Mouse (Mus musculus) Patski (cell line): ENCODE data around the gene Tchp. TPM values are rescaled to one million over a fixed set of nuclear protein-coding genes. Genes with fewer than 3 reads are reported as not detected.

Experiments used
- ATAC-seq: fragments of 100-300 bp; one replicate; pipeline ENCODE4 v1.8.0; 2021
- CTCF ChIA-PET: fragments of 350-600 bp; sonication (Branson Sonifier 250); formaldehyde crosslinking; loops from one replicate; lab custom pipeline; 2022; ENCODE audit warnings: inconsistent platforms; lab: Charles Lee
- POLR2A ChIA-PET: fragments of 350-600 bp; sonication (Branson Sonifier 250); formaldehyde crosslinking; loops from one replicate; lab custom pipeline; 2022; ENCODE audit warnings: antibody characterized with exemption, inconsistent platforms; lab: Charles Lee
- DNase-seq: peaks from one replicate; pipeline ENCODE4 v3.0.0-alpha.2; 2011; ENCODE audit warnings: low read depth, low spot score
- H3K27me3 ChIP-seq: fragments of 371-371 bp; one replicate; pipeline ENCODE4 v1.5.1; 2021
- CTCF ChIP-seq: fragments of 100-300 bp; IDR thresholded peaks from one replicate; pipeline ENCODE4 v1.5.1; 2021
- in situ Hi-C: fragments of 300-500 bp; cut with MboI; formaldehyde crosslinking; loops from 3 replicates; pipeline ENCODE4 v1.11.1; 2018; ENCODE audit warnings: low pct_unique_long_range_greater_than_20kb, mixed read lengths
- polyA plus RNA-seq: library from polyadenylated mRNA; unstranded; gene quantifications from one replicate; pipeline ENCODE4 v1.2.3, GENCODE M21; 2021

Tchp gene
- polyA plus RNA-seq, 1 experiment from 2014 or later = 24.5 TPM

DNA sequence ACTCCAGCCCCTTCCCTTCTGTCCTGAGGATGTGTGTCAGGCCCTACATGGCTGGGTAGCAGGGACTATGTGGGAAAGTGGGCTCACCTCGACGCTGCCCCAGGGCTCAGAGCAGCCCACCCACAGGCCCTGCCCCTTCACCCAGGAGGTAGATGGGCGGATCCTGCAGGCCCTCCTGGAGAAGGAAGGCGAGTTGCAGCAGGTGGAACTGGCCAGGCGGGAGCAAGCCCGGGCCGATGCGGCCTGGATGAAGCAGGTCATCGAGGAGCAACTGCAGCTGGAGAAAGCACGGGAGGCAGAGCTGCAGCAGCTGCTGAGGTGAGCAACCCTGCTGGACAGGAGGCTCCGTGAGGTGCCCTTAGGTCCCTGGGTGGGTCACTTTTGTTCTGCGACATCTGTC is 9.7 kb downstream of the Tchp start:
- H3K27me3 ChIP-seq = no peaks in the 10 kb centered on the region
- no peak for TF ChIP-seq CTCF
- ChIA-PET CTCF (no interaction called here), POLR2A (interaction anchor here (0.8 to 1.1 kb wide), 2 partner anchors 13 to 58 kb away, joined by 3 to 5 read pairs; partner anchors contain the start of gene Git2)
- in situ Hi-C loops = no loop called here
- DNase-seq (no peak), ATAC-seq (no peak)

- in situ Hi-C loops = no loop called here
- no peak for TF ChIP-seq CTCF
- ChIA-PET POLR2A (interaction anchor here (0.8 to 1.1 kb wide), 2 partner anchors 12 to 57 kb away, joined by 3 to 5 read pairs; partner anchors contain the start of gene Git2), CTCF (interaction anchor here (0.8 to 1.3 kb wide), 2 partner anchors 9 to 16 kb away, joined by 3 to 6 read pairs; no protein-coding TSS in a partner anchor)
- no peak for ATAC-seq
- no peaks in the 10 kb centered on the region for H3K27me3 ChIP-seq
- DNase-seq = no peak
Measured at GRCm38 (mm10) chr5:114717937-114718336, 10.4 kb downstream of the Tchp start.

DNA sequence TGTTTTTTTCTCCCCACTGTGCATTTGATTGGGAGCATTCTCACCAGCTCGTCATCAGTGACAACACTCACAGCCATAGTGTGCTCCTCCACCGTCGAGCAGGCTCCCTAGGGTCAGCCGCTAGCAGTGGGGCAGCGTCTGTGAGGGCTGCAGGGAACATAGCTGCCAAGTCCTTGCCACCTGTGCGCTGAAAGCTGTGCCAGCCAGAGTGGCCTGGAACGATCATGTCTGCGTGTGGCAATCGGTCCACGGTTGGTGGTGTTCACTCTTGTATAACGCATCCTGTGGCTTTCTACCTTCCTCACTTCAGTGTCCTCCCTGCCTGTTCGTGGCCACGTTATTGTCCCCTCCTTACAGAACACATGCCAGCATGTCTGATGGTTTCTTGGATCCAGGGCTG is 10.9 kb downstream of the Tchp start:
- CTCF ChIA-PET = interaction anchor here (0.8 to 1.3 kb wide), 2 partner anchors 9 to 16 kb away, joined by 3 to 6 read pairs; no protein-coding TSS in a partner anchor
- in situ Hi-C loops = no loop called here
- DNase-seq (peak; percentile 66), ATAC-seq (peak; percentile 36)
- no peak for TF ChIP-seq CTCF
- POLR2A ChIA-PET = interaction anchor here (0.6 to 1.8 kb wide), 3 partner anchors 11 to 56 kb away, joined by 3 to 6 read pairs (median 5); partner anchors contain the start of gene Ankrd13a
- H3K27me3 ChIP-seq = no peaks in the 10 kb centered on the region

GRCm38 (mm10) chr5:114719003-114719927 is 11.7 kb downstream of the Tchp start:
- ChIA-PET POLR2A (interaction anchor here (0.6 to 1.8 kb wide), 3 partner anchors 29 to 55 kb away, joined by 3 to 6 read pairs (median 5); partner anchors contain the start of gene Ankrd13a), CTCF (interaction anchor here (0.8 to 1.3 kb wide), 2 partner anchors 10 to 17 kb away, joined by 3 to 6 read pairs; no protein-coding TSS in a partner anchor)
- no peak for TF ChIP-seq CTCF
- ATAC-seq (peak; percentile 55), DNase-seq (peak; percentile 99)
- in situ Hi-C loops = no loop called here
- no peaks in the 10 kb centered on the region for H3K27me3 ChIP-seq

- TF ChIP-seq CTCF = no peak
- ATAC-seq (no peak), DNase-seq (no peak)
- ChIA-PET POLR2A (interaction anchor here (0.8 to 1.8 kb wide), 2 partner anchors 29 to 54 kb away, joined by 3 to 5 read pairs; partner anchors contain the start of gene Ankrd13a), CTCF (no interaction called here)
- in situ Hi-C loops = no loop called here
- H3K27me3 ChIP-seq = no peaks in the 10 kb centered on the region
Measured at GRCm38 (mm10) chr5:114719928-114720270, 12.3 kb downstream of the Tchp start.

DNA sequence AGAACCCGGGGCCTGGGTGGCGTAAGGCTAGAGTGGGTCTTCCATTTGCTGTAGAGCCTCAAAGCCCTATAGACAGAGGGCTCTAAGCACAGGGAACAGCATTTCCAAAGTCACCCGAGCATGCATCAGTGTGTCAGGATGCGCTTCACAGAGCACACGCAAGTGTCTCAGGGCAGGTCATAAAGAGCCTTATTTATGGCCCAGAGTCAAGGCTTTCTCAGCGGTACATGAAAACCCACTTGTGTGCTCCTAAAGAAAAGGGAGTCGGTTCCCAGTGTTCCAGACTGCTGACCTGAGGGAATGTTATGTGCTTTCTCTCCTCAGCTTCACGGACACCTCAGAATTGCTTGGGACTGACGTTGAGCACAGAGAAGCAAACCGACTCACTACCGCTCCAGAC is 13.2 kb downstream of the Tchp start:
- in situ Hi-C loops = no loop called here
- DNase-seq (peak; percentile 73), ATAC-seq (peak; percentile 20)
- TF ChIP-seq CTCF = no peak
- no peaks in the 10 kb centered on the region for H3K27me3 ChIP-seq
- ChIA-PET POLR2A (interaction anchor here (0.6 to 1.3 kb wide), 2 partner anchors 9 to 44 kb away, joined by 3 to 5 read pairs; no protein-coding TSS in a partner anchor), CTCF (interaction anchor here (1.7 kb wide), 1 partner anchor 9 kb away, joined by 5 read pairs; no protein-coding TSS in a partner anchor)

- ATAC-seq = no peak
- H3K27me3 ChIP-seq = no peaks in the 10 kb centered on the region
- in situ Hi-C loops = no loop called here
- ChIA-PET POLR2A (interaction anchor here (0.9 to 1.3 kb wide), 2 partner anchors 8 to 14 kb away, joined by 3 to 4 read pairs; partner anchors contain the start of gene Tchp), CTCF (interaction anchor here (1.3 to 1.7 kb wide), 3 partner anchors 8 to 19 kb away, joined by 4 to 5 read pairs (median 4); no protein-coding TSS in a partner anchor)
- no peak for TF ChIP-seq CTCF
- DNase-seq = no peak
Measured at GRCm38 (mm10) chr5:114721969-114722368, 14.4 kb downstream of the Tchp start.

GRCm38 (mm10) chr5:114722846-114723245 is 15.3 kb downstream of the Tchp start:
- in situ Hi-C loops = no loop called here
- TF ChIP-seq CTCF = no peak
- ATAC-seq (no peak), DNase-seq (no peak)
- no peaks in the 10 kb centered on the region for H3K27me3 ChIP-seq
- ChIA-PET CTCF (interaction anchor here (1.4 kb wide), 1 partner anchor 15 kb away, joined by 4 read pairs; no protein-coding TSS in a partner anchor), POLR2A (interaction anchor here (0.7 to 0.9 kb wide), 2 partner anchors 11 to 23 kb away, joined by 3 read pairs; no protein-coding TSS in a partner anchor)

DNA sequence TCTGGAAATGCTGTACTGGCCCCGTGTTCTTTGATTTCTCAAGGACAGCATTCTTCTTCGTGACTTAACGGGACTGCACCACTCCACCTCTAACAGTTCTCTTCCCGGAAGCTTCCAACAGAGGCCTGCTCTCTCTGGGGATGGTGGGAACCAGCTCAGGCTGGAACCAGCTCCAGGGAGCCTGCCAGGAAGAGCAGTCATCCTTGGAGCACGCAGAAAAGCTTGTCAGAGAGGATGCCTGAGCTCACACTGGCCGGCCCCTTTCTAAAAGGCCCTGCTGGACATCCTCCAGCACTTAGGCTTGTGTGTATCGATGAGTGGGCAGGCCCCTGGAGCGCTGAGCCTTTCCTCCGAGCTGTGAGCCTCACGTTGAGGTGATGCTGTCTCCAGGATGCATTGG is 20.6 kb downstream of the Tchp start:
- peak; percentile 62 for ATAC-seq
- no peaks in the 10 kb centered on the region for H3K27me3 ChIP-seq
- DNase-seq = no peak
- CTCF ChIA-PET = interaction anchor here (1.1 to 1.5 kb wide), 2 partner anchors 9 to 16 kb away, joined by 3 read pairs; no protein-coding TSS in a partner anchor
- in situ Hi-C loops = no loop called here
- POLR2A ChIA-PET = no interaction called here
- no peak for TF ChIP-seq CTCF

DNA sequence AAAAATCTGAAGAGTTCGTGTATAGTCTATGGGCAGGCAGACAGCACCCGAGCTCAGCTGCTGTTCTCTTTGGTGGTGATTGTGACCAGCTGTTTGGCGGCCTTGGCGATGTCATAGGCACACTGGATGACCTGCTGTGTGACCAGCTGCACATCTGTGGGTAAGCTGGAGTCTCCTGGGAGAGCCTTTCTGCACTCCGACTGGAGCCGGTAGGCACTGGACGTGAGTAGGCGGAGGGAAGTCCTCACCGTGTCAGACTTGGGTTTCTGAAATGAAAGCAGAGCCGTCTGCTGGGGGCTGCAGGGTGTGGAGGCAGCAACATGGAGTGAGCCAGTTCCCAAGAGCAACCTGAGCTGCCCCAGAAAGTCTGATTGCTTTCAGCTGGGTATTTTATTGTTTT is 22.6 kb downstream of the Tchp start:
- in situ Hi-C loops = no loop called here
- no peak for TF ChIP-seq CTCF
- no peaks in the 10 kb centered on the region for H3K27me3 ChIP-seq
- ChIA-PET CTCF (interaction anchor here (1.2 to 1.8 kb wide), 4 partner anchors 9 to 21 kb away, joined by 3 to 5 read pairs (median 4); no protein-coding TSS in a partner anchor), POLR2A (interaction anchor here (1.2 to 1.3 kb wide), 2 partner anchors 9 to 12 kb away, joined by 3 read pairs; no protein-coding TSS in a partner anchor)
- ATAC-seq (no peak), DNase-seq (no peak)
